Mouse (Mus musculus) kidney, embryonic 15.5 days (tissue): ENCODE data around the gene Nebl. TPM values are rescaled to one million over a fixed set of nuclear protein-coding genes. Genes with fewer than 3 reads are reported as not detected.

Source experiments
- ATAC-seq: fragments of 200-750 bp; cut with Nextera tagmentation; replicated peaks from 2 replicates; pipeline ENCODE4 v1.8.0; 2017; ENCODE audit warnings: moderate TSS enrichment; ENCODE audit not compliant: low FRiP score
- H3K27ac ChIP-seq: fragments of 300-500 bp; sonication (generic); 2 replicates; pipeline ENCODE4 v1.5.1; 2015; ENCODE audit warnings: mild to moderate bottlenecking, inconsistent platforms
- H3K27me3 ChIP-seq: fragments of 300-500 bp; sonication (generic); 2 replicates; pipeline ENCODE4 v1.6.1; 2015; ENCODE audit warnings: inconsistent platforms
- H3K36me3 ChIP-seq: fragments of 300-500 bp; sonication (generic); 2 replicates; pipeline ENCODE4 v1.6.1; 2015; ENCODE audit warnings: inconsistent platforms
- H3K4me1 ChIP-seq: fragments of 300-500 bp; sonication (generic); 2 replicates; pipeline ENCODE4 v1.6.1; 2015; ENCODE audit warnings: inconsistent platforms
- H3K4me2 ChIP-seq: fragments of 300-500 bp; sonication (generic); 2 replicates; pipeline ENCODE4 v1.6.1; 2015; ENCODE audit warnings: moderate library complexity, mild to moderate bottlenecking, inconsistent platforms
- H3K4me3 ChIP-seq: fragments of 300-500 bp; sonication (generic); replicated peaks from 2 replicates; pipeline ENCODE4 v1.5.1; 2015; ENCODE audit warnings: mild to moderate bottlenecking, inconsistent platforms
- H3K9ac ChIP-seq: fragments of 300-500 bp; sonication (generic); 2 replicates; pipeline ENCODE4 v1.6.1; 2015; ENCODE audit warnings: mild to moderate bottlenecking, inconsistent platforms
- H3K9me3 ChIP-seq: fragments of 300-500 bp; sonication (generic); replicated peaks from 2 replicates; pipeline ENCODE4 v1.6.1; 2016; ENCODE audit warnings: inconsistent platforms
- WGBS: fragments of 180-500 bp; shearing (Covaris S2); methylation state at CpG from one replicate; pipeline ENCODE4 v1.1.7; 2015; ENCODE audit warnings: mixed read lengths; 5-methylcytosine and 5-hydroxymethylcytosine counted together
- polyA plus RNA-seq: library from polyadenylated mRNA; unstranded; fragments of >200 nt; fragmentation: Nextera tagmentation; extraction: Ambion mirVana; gene quantifications from 2 replicates; pipeline ENCODE4 v1.2.1, GENCODE M21; 2015

Nebl gene
- polyA plus RNA-seq, 1 experiment from 2014 or later = 7.1 TPM

GRCm38 (mm10) chr2:17525739-17526526, 205.3 kb downstream of the Nebl start:
- Histone ChIP-seq H3K36me3 (no peaks in the 10 kb centered on the region), H3K4me3 (no peak overlapping the region), H3K27me3 (no peaks in the 10 kb centered on the region), H3K4me2 (no peak overlapping the region), H3K4me1 (peaks cover 19% of the 10 kb centered on the region), H3K9ac (no peak overlapping the region), H3K9me3 (no peaks in the 10 kb centered on the region), H3K27ac (no peak overlapping the region)
- 0 out of 2 replicates have a peak, but pooled peaks have one; percentile 64 for ATAC-seq
- WGBS = 59% methylated on average over 5 of the region's 5 CpGs

DNA sequence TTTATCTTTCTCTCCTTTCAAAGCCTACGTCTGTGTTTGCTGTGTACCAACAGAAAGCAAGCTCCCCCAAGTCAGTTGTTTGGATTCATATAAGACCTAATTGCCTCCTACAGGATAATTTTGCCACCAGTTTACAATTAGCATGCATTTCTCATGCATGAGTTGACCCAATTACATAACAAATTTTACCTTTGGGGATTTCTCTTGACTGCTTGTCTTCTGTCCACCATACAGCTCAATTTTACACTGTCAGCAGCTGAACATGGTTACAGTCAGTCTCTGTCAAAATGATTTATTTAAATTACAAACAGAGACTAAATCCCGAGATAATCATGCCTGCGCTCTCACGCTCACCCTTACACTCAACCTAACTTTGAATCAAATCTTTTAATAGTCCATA, 206.1 kb downstream of the Nebl start:
- ATAC-seq = no peak
- no peak overlapping the region for H3K4me3 ChIP-seq
- peaks cover 19% of the 10 kb centered on the region for H3K4me1 ChIP-seq
- WGBS = 54% methylated on average over 4 of the region's 4 CpGs
- H3K9me3 ChIP-seq = no peaks in the 10 kb centered on the region
- no peak overlapping the region for H3K9ac ChIP-seq
- H3K36me3 ChIP-seq = no peaks in the 10 kb centered on the region
- no peaks in the 10 kb centered on the region for H3K27me3 ChIP-seq
- H3K4me2 ChIP-seq = no peak overlapping the region
- H3K27ac ChIP-seq = no peak overlapping the region

GRCm38 (mm10) chr2:17524205-17524978, 206.9 kb downstream of the Nebl start:
- 48% methylated on average over 10 of the region's 10 CpGs for WGBS
- Histone ChIP-seq H3K4me3 (no peak overlapping the region), H3K9ac (no peak overlapping the region), H3K4me2 (no peak overlapping the region), H3K36me3 (no peaks in the 10 kb centered on the region), H3K4me1 (peaks cover 19% of the 10 kb centered on the region), H3K27ac (peak overlapping the region; percentile 4; the same call in 1 of the 2 replicates), H3K9me3 (no peaks in the 10 kb centered on the region), H3K27me3 (no peaks in the 10 kb centered on the region)
- ATAC-seq = 0 out of 2 replicates have a peak, but pooled peaks have one; percentile 40

DNA sequence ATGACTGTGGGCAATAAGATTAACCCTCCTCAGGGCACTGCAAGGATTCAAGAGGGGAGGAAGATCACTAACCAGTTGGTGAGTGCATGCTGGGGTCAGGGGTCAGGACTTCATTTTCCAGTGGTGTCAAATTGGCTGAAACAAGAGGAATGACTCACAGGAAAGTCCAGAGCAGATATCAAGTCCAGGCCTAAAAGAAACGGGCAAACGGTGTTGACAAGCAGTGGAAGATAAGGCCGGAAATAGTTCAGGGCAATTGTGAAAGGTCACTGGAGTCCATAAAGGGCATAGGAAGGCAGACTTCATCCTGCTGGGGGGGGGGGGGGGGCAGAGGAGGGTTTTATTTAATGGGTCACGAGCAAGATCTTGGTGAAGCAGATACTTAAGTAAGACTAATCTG, 207.5 kb downstream of the Nebl start:
- no peak overlapping the region for H3K4me3 ChIP-seq

DNA sequence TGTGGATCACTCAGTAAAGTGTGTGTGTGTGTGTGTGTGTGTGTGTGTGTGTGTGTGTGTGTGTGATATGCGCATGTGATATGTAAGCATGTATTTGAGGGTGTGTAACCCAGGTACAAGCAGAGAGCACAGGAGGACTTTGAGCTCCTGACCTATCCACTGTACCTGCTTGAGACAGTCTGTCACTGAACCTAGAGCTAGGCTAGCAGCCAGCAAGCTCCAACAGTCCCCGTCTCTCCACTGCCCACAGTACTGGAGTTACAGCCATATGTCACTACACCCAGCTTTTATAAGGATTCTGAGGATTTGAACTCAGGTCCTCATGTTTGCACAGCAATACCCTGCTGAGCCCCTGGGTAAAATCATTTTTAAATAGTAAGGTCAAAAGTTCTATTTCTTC, 215.6 kb downstream of the Nebl start:
- no peak for ATAC-seq
- no peak overlapping the region for H3K4me3 ChIP-seq
- no peaks in the 10 kb centered on the region for H3K36me3 ChIP-seq
- H3K9ac ChIP-seq = no peak overlapping the region
- H3K27me3 ChIP-seq = no peaks in the 10 kb centered on the region
- H3K27ac ChIP-seq = no peak overlapping the region
- H3K4me2 ChIP-seq = no peak overlapping the region
- 88% methylated on average over 2 of the region's 2 CpGs for WGBS
- H3K4me1 ChIP-seq = no peaks in the 10 kb centered on the region
- H3K9me3 ChIP-seq = no peaks in the 10 kb centered on the region

More for the DNA sequence above, 207.5 kb downstream of the Nebl start:
- peak; percentile 19; the same call in 1 of the 2 replicates for ATAC-seq
- Histone ChIP-seq H3K4me1 (peaks cover 19% of the 10 kb centered on the region), H3K27me3 (no peaks in the 10 kb centered on the region), H3K36me3 (no peaks in the 10 kb centered on the region), H3K9ac (no peak overlapping the region), H3K27ac (peak overlapping the region; percentile 4; the same call in 1 of the 2 replicates), H3K4me2 (no peak overlapping the region), H3K9me3 (no peaks in the 10 kb centered on the region)
- 4% methylated on average over 4 of the region's 4 CpGs for WGBS

DNA sequence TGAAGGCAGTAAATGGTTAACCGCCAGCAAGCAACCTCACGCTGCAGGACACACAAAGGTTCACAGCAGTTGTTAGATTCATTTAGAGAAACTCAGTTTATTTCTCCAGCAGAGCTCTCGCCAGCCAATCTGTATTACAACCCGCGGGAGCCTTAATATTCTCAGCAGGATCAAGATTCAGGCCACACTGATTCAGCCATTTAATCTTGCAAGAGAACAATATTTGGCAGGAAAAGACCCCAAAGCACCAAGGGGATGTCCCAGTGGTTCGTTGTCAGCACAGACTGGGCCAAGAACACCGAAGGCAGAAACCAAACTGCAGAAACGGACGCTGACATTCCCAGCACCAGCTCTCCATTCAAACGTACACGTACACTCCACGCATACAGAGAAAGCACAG, 216.5 kb downstream of the Nebl start:
- no peaks in the 10 kb centered on the region for H3K36me3 ChIP-seq
- no peak overlapping the region for H3K4me2 ChIP-seq
- H3K9me3 ChIP-seq = no peaks in the 10 kb centered on the region
- no peaks in the 10 kb centered on the region for H3K4me1 ChIP-seq
- H3K27ac ChIP-seq = no peak overlapping the region
- 65% methylated on average over 12 of the region's 12 CpGs for WGBS
- no peaks in the 10 kb centered on the region for H3K27me3 ChIP-seq
- H3K9ac ChIP-seq = no peak overlapping the region
- H3K4me3 ChIP-seq = no peak overlapping the region
- no peak for ATAC-seq

GRCm38 (mm10) chr2:17509942-17510341, 221.3 kb downstream of the Nebl start:
- no peaks in the 10 kb centered on the region for H3K27me3 ChIP-seq
- no peak overlapping the region for H3K27ac ChIP-seq
- no peak overlapping the region for H3K4me2 ChIP-seq
- no peaks in the 10 kb centered on the region for H3K9me3 ChIP-seq
- no peak overlapping the region for H3K4me3 ChIP-seq
- no peaks in the 10 kb centered on the region for H3K36me3 ChIP-seq
- WGBS = 38% methylated on average over 1 of the region's 1 CpGs
- ATAC-seq = no peak
- H3K9ac ChIP-seq = no peak overlapping the region
- no peaks in the 10 kb centered on the region for H3K4me1 ChIP-seq

- no peak for ATAC-seq
- Histone ChIP-seq H3K27ac (no peak overlapping the region), H3K27me3 (no peaks in the 10 kb centered on the region), H3K4me1 (no peaks in the 10 kb centered on the region), H3K4me2 (no peak overlapping the region), H3K36me3 (no peaks in the 10 kb centered on the region), H3K9ac (no peak overlapping the region), H3K9me3 (no peaks in the 10 kb centered on the region), H3K4me3 (no peak overlapping the region)
- 92% methylated on average over 2 of the region's 2 CpGs for WGBS
These were observed 223.9 kb downstream of the Nebl start for GRCm38 (mm10) chr2:17507362-17507761.

- Histone ChIP-seq H3K4me3 (no peak overlapping the region), H3K27me3 (no peaks in the 10 kb centered on the region), H3K36me3 (no peaks in the 10 kb centered on the region), H3K27ac (no peak overlapping the region), H3K4me2 (no peak overlapping the region), H3K9me3 (no peaks in the 10 kb centered on the region), H3K9ac (no peak overlapping the region), H3K4me1 (no peaks in the 10 kb centered on the region)
- WGBS = 83% methylated on average over 6 of the region's 6 CpGs
- ATAC-seq = no peak
These were observed 227.0 kb downstream of the Nebl start for GRCm38 (mm10) chr2:17504115-17504774.

DNA sequence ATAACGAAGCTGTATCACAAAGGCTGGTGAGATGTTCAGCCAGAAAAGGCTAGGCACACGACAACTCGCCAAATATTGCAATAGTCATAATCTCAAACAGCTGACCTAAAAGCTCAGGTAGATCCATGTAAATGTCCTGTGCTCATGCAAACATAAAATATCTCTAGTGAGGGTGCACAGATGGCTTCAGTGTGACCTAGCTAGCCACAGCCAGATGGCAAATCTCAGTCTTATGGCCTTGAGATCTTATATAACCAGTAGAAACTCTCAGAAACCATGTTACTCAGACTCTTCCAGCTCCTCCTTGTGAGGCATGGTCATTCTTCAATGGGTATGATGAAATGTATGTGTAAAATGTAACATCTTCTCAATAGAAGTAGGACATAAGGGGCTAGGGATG, 230.2 kb downstream of the Nebl start:
- Histone ChIP-seq H3K27me3 (no peaks in the 10 kb centered on the region), H3K4me2 (no peak overlapping the region), H3K36me3 (no peaks in the 10 kb centered on the region), H3K9ac (no peak overlapping the region), H3K4me3 (no peak overlapping the region), H3K9me3 (no peaks in the 10 kb centered on the region), H3K27ac (no peak overlapping the region), H3K4me1 (no peaks in the 10 kb centered on the region)
- 90% methylated on average over 3 of the region's 3 CpGs for WGBS
- no peak for ATAC-seq

- ATAC-seq = no peak
- Histone ChIP-seq H3K27ac (no peak overlapping the region), H3K9ac (no peak overlapping the region), H3K36me3 (no peaks in the 10 kb centered on the region), H3K4me2 (no peak overlapping the region), H3K9me3 (no peaks in the 10 kb centered on the region), H3K27me3 (no peaks in the 10 kb centered on the region), H3K4me3 (no peak overlapping the region), H3K4me1 (no peaks in the 10 kb centered on the region)
- WGBS = 67% methylated on average over 6 of the region's 6 CpGs
These were observed 265.6 kb downstream of the Nebl start for GRCm38 (mm10) chr2:17465517-17466174.
